Mouse (Mus musculus) urinary bladder, adult 18-20 months (tissue): ENCODE measurements around the gene Iqcf4.
A peak's percentile ranks its signal among the peaks of the same experiment; 100 is the strongest.
"Not testable (repeated sequence)": the region's sequence is repeated elsewhere in the genome, so short reads cannot be mapped to it uniquely, and the experiment has no call there.

ENCODE experiments used
- DNase-seq, 2 experiments: peaks; one replicate each; pipeline ENCODE4 v3.0.0; 2022; ENCODE audit warnings: low spot score in 2 of 2, mixed read lengths in 2 of 2

Gene Iqcf4

DNA sequence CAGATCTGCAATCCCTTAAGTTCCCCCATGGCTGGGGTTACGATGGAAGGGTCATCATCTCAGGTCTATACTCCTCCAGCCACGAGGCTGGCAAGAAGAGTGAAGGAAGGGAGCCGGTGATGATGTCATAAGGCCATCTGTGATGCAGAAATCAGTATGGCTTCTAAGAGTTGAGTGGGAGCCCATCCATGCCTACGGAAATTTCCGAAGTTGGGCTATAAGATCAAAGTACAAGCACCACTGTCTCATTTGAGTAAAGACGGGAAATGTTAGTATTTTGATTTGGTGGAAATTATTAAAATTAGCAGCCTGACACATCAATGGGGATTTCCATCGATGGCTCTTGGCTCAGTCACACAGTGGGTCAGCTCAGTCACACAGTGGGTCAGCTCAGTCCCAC is at the start of gene Iqcf4:
Gene Iqcf4, minus strand, starts transcription at position 101 of the 400 bp plus-strand sequence.
- DNase-seq: no peak

DNA sequence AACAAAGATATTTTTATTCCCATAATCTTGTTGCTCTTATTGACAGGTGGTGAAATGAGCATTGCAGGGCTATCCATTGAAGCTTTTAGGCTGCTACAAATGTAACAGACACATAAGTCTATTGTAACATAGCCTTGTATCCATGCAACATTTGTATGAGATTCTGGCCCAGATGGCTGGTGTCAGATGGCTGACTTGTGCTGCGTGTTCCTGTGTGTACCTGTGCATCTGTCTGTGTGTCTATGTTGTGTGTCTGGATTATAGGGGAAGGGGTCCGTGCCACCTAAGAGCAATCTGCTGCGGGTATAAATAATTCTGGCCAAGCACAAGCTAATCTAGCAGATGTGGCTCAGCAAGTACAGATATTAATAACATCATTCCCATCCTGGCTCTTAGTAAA is 46.7 kb upstream of the Iqcf4 start:
- DNase-seq: no peak

DNA sequence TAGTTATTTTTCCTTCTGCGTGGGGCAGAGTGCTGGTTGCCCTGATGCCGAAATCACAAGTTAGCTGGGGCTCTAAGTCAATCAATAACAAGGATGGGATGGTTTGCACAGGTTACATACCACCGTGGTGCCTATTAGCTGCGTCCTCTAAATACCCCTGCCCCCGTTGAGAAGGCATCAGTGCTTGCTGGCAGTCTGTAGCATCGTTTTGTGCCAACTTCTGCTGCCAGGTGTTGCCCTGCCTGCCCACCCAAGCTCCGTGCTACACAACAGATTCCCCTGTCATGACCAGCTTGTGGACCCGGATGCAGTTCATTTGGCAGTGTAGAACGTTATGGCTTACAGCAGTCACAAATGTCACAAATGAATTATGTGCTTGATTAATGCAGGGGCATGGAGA is 45.5 kb upstream of the Iqcf4 start:
- DNase-seq: no peak

DNA sequence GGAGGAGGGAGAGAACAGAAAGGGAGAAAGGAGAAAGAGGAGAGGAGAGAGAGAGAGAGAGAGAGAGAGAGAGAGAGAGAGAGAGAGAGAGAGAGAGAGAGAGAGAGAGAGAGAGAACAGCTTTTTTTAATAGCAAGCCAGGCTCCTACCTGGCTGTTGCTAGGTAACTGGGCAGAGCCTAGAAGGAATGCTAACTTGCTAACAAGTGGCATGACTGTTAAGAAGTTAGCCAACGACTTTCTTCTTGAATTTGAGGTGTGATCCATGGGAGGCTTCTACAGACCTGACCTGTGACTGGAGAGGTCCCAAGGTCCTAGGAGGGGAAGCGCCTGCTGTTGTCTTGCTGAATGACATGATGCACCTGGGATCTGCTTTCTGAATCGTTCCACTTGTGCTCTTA is 43.8 kb upstream of the Iqcf4 start:
- DNase-seq: no peak

DNA sequence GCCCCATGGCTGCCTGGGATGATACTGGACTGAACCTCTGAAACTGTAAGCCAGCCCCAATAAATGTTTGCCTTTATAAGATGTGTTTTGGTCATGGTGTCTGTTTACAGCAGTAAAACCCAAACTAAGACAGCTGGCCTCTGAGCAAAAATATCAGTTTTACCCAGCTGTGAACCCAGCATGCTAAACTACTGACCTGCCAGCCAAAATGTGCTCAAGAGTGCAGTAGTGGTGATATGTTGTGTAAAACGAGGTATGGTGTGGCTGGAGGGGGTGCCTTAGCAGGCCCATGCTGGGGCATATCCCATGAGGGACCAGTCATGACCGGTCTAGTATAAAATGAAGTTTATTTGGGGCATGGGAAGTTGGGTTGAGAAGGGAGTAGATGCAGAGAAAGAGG is 43.2 kb upstream of the Iqcf4 start:
- DNase-seq: no peak

DNA sequence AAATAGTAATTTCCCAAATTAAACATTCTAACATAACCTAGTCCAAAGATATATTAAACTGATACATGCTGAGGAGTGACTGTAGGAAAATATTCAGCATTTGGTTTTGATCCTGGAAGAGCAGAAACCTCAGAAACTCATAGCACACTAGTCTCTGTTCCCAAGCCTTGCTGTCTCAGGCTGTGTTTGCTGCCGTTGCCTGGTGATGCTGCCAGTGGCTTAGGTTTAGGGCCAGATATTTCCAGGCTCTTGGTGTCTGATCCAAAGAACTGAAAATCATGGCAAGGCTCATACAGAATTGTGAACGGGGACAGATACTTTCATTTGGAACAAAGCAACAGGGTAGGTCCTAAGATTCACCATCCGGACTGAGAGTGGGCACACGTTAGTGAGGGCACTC is 39.9 kb upstream of the Iqcf4 start:
- DNase-seq: no peak

DNA sequence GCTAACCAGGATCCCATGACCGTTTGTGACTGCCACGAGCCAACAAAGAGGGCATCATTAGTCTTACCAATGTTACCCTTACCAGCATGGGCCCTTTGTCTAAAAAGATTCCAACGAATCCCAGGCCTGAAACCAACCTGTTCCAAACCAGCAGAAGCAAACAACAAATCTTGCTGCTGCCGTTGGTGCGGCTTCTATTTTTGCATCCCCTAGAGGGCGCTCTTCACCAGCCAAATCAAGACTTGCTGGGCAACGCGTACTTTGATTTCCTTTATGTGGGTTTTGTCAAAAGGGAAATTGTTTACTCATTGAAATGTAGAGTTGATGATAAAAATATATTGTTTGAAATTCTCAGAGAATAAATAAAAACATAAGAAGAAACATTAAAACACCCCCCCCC is 29.8 kb upstream of the Iqcf4 start:
- DNase-seq: peak in 1 of 2 experiments; percentile 6

DNA sequence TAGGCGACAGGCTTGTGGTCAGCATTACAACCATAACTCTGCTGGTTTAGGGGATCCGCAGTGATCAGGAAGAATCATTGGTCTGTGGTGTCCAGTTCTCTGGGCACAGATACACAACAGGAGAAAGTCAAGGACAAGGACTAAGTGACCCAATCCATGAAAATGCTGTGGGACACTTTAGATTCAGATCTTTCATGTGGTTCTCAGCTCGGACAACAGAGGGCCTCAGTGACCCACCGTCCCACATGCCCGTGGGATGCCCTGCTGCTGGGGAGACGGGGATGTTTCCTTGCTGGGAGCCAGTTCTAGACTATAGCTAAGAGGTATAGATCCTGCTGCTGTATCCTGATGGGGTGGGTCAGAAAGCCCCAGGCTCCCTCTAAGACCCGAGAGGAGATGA is 27.7 kb upstream of the Iqcf4 start:
- DNase-seq: no peak

DNA sequence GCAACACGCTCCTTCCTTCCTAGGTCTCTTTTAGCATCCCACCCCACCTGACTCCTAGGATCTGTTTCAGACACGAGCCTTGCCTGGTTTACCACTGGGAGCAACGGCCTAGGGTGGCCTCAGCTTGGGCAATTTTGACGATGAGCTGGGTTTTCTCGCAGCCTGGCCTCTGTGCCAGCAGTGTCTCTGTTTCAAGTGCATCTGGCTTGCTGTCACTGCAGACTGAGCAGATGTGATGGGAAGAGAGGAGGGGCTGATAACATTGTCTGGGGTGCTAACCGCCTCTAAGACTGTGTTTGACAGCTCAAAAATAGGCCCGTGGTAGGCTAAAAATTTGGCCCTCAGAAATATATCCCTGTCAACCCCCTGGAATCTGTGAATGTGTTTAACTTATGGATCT is 25.0 kb upstream of the Iqcf4 start:
- DNase-seq: no peak

DNA sequence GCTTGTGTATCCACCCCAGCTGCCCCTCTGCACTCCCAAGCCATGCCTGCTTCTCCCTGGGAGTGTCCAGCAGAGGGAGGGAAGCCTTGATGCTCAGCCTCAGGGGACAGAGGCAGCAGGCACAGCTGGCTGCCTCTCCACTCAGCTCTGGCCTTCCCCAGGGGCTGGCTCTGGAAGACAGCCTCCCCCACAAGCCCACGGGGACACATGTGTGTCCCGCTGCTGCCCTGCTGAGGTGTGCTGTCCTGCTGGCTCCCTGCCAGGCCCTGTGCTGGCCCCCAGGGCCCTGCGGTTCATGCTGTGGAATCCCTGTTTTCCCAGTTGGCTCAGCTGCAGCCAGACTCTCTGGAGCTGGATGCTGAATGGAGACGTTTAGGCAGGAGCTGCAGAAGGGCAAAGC is 24.6 kb upstream of the Iqcf4 start:
- DNase-seq: not testable (repeated sequence)

DNA sequence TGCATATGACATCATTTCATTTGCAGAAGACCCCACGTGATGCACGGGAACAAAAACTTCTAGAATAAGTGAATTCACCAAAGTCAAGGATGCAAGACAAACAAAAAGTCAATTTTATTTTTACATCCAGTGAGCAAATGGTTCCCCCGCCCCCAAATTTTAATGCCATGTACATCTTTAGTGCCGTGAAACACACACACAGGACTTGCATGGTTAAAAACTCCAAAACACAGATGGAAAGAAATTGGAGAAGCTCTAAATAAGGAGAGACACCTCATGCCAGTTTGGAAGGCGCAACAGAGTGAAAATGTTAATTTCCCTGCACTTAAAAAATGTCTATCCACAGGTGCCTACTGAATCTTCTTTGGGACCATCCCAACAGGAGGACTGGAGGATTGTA is 21.4 kb upstream of the Iqcf4 start:
- no peak for DNase-seq

DNA sequence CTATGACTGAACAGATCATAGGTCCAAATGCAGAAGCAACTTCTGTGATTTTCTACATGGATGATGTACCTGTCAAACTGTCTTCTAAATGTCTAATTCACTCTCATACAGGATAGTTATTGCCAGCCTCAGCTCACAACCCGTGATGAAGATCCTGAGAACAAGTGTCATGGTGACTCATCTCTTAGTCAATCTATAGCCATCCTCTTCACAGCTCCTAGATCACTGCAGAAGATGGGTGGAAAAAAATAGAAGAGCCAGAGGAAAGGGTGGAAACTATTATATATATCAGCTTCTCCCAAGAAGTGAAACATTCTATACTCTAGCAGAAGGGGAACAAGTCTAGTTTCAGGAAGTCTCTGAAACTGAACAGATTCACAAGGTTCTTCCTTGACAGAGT is 11.8 kb upstream of the Iqcf4 start:
- no peak for DNase-seq

DNA sequence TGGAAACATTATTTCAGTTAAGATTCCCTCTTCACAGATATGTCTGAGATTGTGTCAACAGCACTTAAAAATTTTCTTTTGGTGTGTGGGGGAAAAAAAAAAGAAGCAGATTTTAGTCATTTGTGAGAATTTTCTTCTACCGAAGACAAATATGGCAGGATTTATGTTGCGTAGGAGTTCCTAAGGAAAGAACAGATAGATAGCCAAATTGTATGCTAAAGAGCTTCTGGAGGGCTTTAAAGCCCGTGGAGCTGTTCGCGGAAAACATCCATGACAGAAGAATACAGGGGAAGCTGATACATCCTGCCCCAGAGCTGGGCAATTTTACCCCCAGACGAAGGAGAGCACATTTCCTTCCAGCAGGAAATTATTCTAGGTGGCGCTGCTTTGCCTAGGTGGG is 9.2 kb upstream of the Iqcf4 start:
- no peak for DNase-seq

DNA sequence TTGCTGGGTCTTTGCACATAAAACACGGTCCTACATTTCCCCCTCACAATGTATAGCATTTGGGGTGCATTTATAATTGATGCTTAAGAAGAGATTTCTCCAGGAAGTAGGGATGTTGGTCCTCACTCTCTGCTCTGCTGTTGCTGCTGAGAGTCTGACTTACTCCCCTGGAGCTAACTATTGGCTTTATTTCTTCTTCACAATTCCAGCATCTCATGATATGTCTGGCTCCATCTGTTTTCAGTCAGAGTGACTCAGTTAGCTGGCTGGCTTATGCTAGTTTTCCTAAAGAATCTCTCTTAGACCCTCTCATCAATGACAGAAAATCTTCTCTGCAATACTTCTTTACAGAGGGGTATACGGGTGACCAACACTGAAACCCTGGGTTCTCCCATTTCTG is 5.3 kb upstream of the Iqcf4 start:
- DNase-seq: no peak

DNA sequence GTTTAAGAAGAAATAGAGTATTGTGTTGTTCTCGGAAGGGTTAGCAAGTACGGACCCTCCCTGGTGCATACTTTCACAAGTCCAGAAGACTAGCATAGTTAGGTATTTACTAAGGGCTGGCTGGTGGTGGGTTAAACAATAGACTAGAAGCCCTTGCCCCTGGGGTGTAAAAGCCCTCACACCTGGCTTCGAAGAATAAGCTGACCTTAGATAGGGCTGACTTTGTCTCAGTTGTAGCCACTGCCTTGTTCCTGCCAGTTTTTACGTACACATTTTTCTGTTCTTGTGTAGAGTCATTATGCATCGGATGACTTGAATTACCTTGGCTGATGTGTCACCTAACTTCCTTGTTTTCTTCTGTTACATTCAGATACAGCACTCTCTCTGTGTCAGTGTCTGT is 2.6 kb upstream of the Iqcf4 start:
- no peak for DNase-seq

DNA sequence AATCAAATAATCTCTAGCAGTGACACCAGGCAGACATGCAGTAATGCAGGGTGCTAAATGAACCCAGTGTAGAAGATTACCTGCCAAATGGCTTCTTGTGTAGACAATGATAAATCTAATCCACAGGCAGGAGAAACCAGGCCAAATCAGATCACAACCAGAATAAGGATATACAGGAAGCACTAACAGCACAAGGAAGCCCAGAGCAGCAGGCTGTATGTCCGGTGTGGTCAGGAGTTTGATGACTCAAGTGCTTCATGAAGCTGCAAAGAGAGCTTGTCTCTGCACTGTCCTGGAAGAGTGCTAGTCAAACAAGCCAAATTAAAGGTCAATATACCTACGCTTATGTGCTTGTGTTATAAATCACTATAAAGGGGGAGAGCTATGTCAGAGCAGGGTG is 1.4 kb upstream of the Iqcf4 start:
- no peak for DNase-seq

DNA sequence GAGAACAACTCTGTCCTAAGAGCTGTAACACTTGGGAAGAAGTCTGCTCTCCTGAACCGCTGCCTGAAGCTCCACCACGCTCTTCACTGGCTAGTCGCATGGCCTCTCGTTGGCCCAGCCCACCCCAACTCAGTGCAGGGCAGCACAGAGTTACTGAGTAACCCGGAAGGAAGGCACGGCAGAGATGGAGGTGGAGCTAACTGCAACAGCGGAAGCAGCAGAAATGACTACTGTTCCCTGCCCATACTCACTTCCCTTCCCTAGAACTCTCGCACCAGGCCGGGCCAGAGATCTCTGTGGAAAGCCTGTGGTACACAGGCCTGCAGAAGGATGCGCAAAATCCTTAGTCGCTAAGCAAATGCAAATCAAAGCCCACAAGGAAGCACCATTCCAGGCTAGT is 4.4 kb downstream of the Iqcf4 start:
- no peak for DNase-seq

DNA sequence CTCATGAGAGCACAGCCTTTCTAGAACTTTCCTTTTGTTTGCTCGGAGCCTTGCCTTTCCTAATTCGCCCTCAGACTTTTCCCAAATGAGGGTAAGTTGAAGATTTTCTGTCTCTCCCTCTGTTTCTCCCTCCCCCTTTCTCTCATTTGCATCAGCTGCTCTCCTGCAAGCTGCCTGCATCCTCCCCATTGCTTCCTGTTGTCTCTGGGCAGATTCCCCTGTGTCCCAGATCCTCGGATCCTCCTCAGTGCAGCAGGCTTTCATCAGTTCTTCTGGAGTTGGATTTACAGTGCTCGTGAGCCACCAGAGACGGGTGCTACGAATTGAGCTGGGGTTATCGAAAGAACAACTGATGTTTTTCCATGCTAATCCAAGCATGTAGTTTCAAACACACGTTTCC is 6.8 kb downstream of the Iqcf4 start:
- no peak for DNase-seq

DNA sequence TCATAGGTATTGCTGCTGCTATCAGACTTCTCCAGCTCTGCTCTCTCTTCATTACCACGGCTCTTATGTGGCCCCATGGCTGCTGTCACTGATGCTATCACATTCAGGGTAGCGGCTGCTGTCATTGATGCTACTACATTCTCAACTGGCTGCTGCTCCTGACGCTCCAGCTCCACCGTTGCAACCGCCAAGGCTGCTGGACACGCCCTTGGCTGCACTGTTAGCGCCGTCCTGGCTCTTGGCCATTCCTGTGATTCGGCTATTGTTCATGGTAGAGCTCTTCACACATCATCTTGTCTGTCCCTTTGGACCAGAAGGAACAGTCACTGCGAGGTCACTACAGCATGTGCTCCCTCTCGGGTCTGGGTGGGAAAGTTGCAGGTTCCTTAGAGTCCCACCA is 8.5 kb downstream of the Iqcf4 start:
- DNase-seq: no peak

DNA sequence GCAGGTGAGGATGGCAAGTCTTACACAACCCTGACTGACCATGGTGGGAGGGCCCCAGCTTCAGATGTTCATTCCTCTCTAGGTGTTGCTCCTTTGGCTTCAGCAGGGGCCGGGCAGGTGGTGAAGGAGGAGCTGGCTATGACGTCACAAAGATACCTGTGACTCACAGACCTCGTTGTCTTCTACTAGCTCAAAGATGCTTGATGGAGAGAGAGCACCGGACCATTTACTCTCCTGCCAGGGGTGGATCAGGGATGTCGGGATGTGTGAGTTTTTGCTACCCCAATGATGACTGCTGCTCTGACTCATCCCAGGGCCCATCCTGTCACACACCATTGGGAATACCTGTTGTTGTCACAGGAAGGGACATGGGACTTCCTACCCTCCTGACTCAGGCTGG is 9.3 kb downstream of the Iqcf4 start, which contains the start of gene Iqcf3:
Gene Iqcf3, minus strand, starts transcription at position 101 of the 400 bp plus-strand sequence.
- no peak for DNase-seq

DNA sequence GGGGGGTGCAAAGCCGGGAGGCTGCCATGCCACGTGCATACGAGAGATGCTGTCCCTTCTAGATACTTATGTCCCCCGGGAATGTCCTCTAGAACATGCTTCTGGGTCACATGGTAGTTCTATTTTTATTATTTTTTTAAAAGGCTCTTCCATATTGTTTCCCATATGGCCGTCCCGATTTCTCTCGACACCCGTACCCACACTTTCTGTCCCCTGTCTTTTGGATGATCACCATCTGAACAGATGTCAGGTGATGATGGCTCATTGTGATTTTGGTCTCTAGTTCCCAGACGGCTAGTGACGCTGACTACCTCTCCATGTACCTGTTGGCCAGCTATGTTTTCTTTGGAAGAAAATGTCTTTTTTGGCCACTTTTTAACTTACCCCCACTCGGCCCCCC is 35.8 kb downstream of the Iqcf4 start:
- DNase-seq: no peak

DNA sequence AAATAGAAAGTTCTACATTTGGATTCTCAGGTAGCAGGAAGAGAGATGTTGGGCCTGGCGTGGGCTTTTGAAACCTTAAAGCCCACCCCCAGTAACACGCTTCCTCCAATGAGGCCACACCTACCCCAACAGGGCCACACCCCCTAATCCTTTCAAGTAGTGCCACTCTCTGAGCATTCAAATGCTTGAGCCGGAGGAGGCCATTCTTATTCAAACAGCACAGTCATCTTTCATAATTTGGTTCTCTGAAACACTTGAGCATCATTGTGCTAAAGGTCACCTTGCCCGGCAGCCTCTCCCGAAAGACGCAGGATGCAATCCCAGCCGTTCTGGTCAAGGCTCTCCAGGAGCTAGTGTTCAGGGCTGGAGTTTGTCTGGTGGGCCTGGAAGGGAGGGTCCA is 36.5 kb downstream of the Iqcf4 start:
- no peak for DNase-seq

DNA sequence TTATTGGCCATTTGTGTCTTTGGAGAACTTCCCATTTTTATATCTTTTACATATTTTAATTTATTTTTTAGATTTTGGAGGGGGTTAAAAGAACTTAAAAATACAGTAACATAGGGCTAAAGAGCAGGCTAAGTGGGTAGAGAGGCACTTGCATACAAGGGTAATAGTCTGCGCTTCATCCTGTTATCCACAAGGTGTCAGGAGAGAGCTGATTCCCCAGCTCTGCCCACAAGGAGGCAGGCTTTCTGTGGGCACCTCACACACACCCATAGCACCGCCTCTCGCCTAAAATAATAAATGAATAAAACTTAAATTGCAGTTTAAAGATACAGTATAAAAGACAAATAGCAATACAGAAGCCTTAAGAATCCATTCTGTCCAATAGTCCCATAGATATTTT is 39.0 kb downstream of the Iqcf4 start:
- DNase-seq: no peak

DNA sequence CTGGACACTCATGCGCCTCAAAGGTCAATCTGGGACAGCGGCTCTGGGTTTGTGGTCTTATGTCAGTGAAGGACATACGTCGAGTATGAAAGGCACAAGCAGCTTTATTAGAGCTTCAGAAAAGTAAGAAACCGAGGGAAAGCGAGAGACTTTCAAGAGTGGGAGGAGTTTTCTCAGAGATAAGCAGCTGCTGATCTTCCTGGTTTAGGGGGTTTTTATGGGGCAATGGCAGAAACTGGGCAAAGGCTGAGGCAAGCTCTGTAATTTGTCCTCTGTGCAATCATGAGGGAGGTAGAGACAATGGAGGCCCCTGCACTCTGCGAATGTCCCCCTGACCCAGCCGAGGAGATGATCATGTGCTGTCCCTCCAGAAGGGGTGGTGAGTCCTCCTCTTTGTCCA is 50.9 kb downstream of the Iqcf4 start:
- no peak for DNase-seq

DNA sequence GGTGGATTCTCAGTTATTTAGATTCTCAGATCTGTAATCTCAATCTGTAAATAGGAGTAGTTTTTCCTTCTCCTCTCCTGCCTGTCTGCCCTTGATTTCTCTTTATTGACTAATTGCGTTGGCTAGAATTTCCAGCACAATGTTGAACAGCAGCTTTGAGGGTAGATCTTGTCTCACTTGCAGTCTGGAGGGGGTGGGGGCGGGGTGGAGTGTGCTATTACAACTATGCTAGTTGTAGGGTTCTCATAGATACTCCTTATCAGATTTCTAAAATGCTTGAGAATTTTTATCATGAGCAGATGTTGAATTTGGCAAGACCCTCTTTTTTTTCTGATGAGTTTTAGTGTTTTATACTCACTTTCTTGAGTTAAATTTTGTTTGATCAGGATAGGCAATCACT is 51.4 kb downstream of the Iqcf4 start:
- no peak for DNase-seq
